Mouse (Mus musculus): ENCODE data around the gene Rcor1. TPM values are rescaled to one million over a fixed set of nuclear protein-coding genes. Genes with fewer than 3 reads are reported as not detected.

Rcor1 gene
- polyA plus RNA-seq, 1 experiment: 12.0 TPM

GRCm38 (mm10) chr12:111164310-111164751, 125.2 kb downstream of the Rcor1 start:
- DNase-seq: peak; percentile 84
- TF ChIP-seq POLR2A (IDR thresholded peaks at IDR 0.05; ENCODE audit: borderline replicate concordance, extremely low read depth, low read depth, low read length): no peak
- no peak for TF ChIP-seq CTCF (IDR thresholded peaks at IDR 0.05; ENCODE audit: insufficient read depth, low read length)
- Histone ChIP-seq H3K4me3 (replicated peaks; ENCODE audit: extremely low read depth, low read depth, low read length) (peak overlapping the region; percentile 52), H3K4me1 (ENCODE audit: control insufficient read depth, insufficient read depth, low read length) (peaks cover 7% of the 10 kb centered on the region)
- WGBS: 15% methylated on average over 13 of the region's 13 CpGs

- DNase-seq: peak; percentile 46
- TF ChIP-seq POLR2A (IDR thresholded peaks at IDR 0.05; ENCODE audit: borderline replicate concordance, extremely low read depth, low read depth, low read length) (no peak), CTCF (IDR thresholded peaks at IDR 0.05; ENCODE audit: insufficient read depth, low read length) (peak; percentile 45)
- 67% methylated on average over 10 of the region's 10 CpGs for WGBS
- Histone ChIP-seq H3K4me3 (replicated peaks; ENCODE audit: extremely low read depth, low read depth, low read length) (peak overlapping the region; percentile 49), H3K4me1 (ENCODE audit: control insufficient read depth, insufficient read depth, low read length) (peaks cover 7% of the 10 kb centered on the region)
Observed at GRCm38 (mm10) chr12:111165146-111165812, 126.1 kb downstream of the Rcor1 start.

Other genes starting within 250 kb of the Rcor1 start
- 4.2 and 4.7 TPM in 2 replicates for gene Mok, start 198.4 kb upstream of the Rcor1 start, polyA plus RNA-seq (2012; rRNA removed)
- 5.2 and 5.7 TPM in 2 replicates for gene Zfp839, start 189.1 kb upstream of the Rcor1 start, polyA plus RNA-seq (2012; rRNA removed)
- gene Cinp, start 150.2 kb upstream of the Rcor1 start, polyA plus RNA-seq (2012; rRNA removed): 30.2 and 34.8 TPM in 2 replicates
- 5.2 and 5.3 TPM in 2 replicates for gene Tecpr2, start 150.1 kb upstream of the Rcor1 start, polyA plus RNA-seq (2012; rRNA removed)
- gene Ankrd9, start 60.3 kb upstream of the Rcor1 start, polyA plus RNA-seq (2012; rRNA removed): 20.6 and 24.5 TPM in 2 replicates
- 16.8 and 20.2 TPM in 2 replicates for gene Traf3, start 127.0 kb downstream of the Rcor1 start, polyA plus RNA-seq (2012; rRNA removed)
- gene 4930595D18Rik, start 145.1 kb downstream of the Rcor1 start, polyA plus RNA-seq (2012; rRNA removed): not detected in 2 replicates
- gene Amn, start 231.7 kb downstream of the Rcor1 start, polyA plus RNA-seq (2012; rRNA removed): 0.43 and 0.66 TPM in 2 replicates